Mouse (Mus musculus): ENCODE measurements around the gene Ugt1a1. TPM values are rescaled to one million over a fixed set of nuclear protein-coding genes. Genes with fewer than 3 reads are reported as not detected.
"Not testable (repeated sequence)": the region's sequence is repeated elsewhere in the genome, so short reads cannot be mapped to it uniquely, and the experiment has no call there.

The Ugt1a1 gene
- polyA plus RNA-seq (2016; fragmentation: Nextera tagmentation; extraction: Ambion mirVana) = 0.07 TPM in 1 of 2 replicates, not detected in the other

GRCm38 (mm10) chr1:88211812-88212211, at the start of gene Ugt1a1:
Ugt1a1 (plus strand) TSS chr1:88211959.
- DNase-seq (ENCODE audit: extremely low spot score, low spot score) = peak; percentile 26
- no peaks in the 10 kb centered on the region for H3K36me3 ChIP-seq (replicated peaks)
- H3K27me3 ChIP-seq (ENCODE audit: poor library complexity, severe bottlenecking) = peaks cover 4% of the 10 kb centered on the region
- peaks cover 54% of the 10 kb centered on the region for H3K9me3 ChIP-seq
- H3K4me1 ChIP-seq = no peaks in the 10 kb centered on the region
- H3K27ac ChIP-seq = no peak within 1 kb of the TSS
- 70% methylated on average over 8 of the region's 8 CpGs for WGBS
- no peak within 1 kb of the TSS for H3K4me3 ChIP-seq

- H3K27me3 ChIP-seq (ENCODE audit: poor library complexity, severe bottlenecking) = no peaks in the 10 kb centered on the region
- H3K4me3 ChIP-seq = no peak within 1 kb of the TSS
- no peak within 1 kb of the TSS for H3K27ac ChIP-seq
- H3K9me3 ChIP-seq = no peaks in the 10 kb centered on the region; the same call in 1 of the 2 replicates
- no peaks in the 10 kb centered on the region for H3K4me1 ChIP-seq
- no peaks in the 10 kb centered on the region for H3K36me3 ChIP-seq (replicated peaks)
- no peak for DNase-seq (ENCODE audit: extremely low spot score, low spot score)
- WGBS = 74% methylated on average over 5 of the region's 5 CpGs
Observed at GRCm38 (mm10) chr1:88165711-88166110, 46.0 kb upstream of the Ugt1a1 start, which contains the start of gene Ugt1a5. Ugt1a5 (plus strand) TSS chr1:88166012.

- H3K27me3 ChIP-seq (ENCODE audit: poor library complexity, severe bottlenecking); H3K4me1 ChIP-seq; H3K36me3 ChIP-seq (replicated peaks); H3K27ac ChIP-seq; DNase-seq (ENCODE audit: extremely low spot score, low spot score); H3K4me3 ChIP-seq: not testable (repeated sequence)
- H3K9me3 ChIP-seq = peaks cover 15% of the 10 kb centered on the region
- WGBS = 83% methylated on average over 7 of the region's 7 CpGs
Observed at GRCm38 (mm10) chr1:88172190-88172589, 39.6 kb upstream of the Ugt1a1 start.

- DNase-seq (ENCODE audit: extremely low spot score, low spot score) = no peak
- Histone ChIP-seq H3K36me3 (replicated peaks) (no peaks in the 10 kb centered on the region), H3K4me3 (no peak overlapping the region), H3K9me3 (peaks cover 27% of the 10 kb centered on the region), H3K27me3 (ENCODE audit: poor library complexity, severe bottlenecking) (no peaks in the 10 kb centered on the region), H3K4me1 (no peaks in the 10 kb centered on the region), H3K27ac (no peak overlapping the region)
- 89% methylated on average over 1 of the region's 1 CpGs for WGBS
Observed at GRCm38 (mm10) chr1:88179657-88180056, 32.1 kb upstream of the Ugt1a1 start.

- no peaks in the 10 kb centered on the region for H3K36me3 ChIP-seq (replicated peaks)
- DNase-seq (ENCODE audit: extremely low spot score, low spot score) = no peak
- H3K4me3 ChIP-seq = no peak overlapping the region
- H3K4me1 ChIP-seq = no peaks in the 10 kb centered on the region
- H3K9me3 ChIP-seq = no peaks in the 10 kb centered on the region; the same call in 1 of the 2 replicates
- 90% methylated on average over 5 of the region's 5 CpGs for WGBS
- no peak overlapping the region for H3K27ac ChIP-seq
- H3K27me3 ChIP-seq (ENCODE audit: poor library complexity, severe bottlenecking) = no peaks in the 10 kb centered on the region
Observed at GRCm38 (mm10) chr1:88186325-88186935, 25.3 kb upstream of the Ugt1a1 start.

GRCm38 (mm10) chr1:88192136-88192535, 19.6 kb upstream of the Ugt1a1 start:
- DNase-seq (ENCODE audit: extremely low spot score, low spot score) = no peak
- Histone ChIP-seq H3K4me1 (no peaks in the 10 kb centered on the region), H3K9me3 (no peaks in the 10 kb centered on the region; the same call in 1 of the 2 replicates), H3K4me3 (no peak overlapping the region), H3K27ac (no peak overlapping the region), H3K27me3 (ENCODE audit: poor library complexity, severe bottlenecking) (no peaks in the 10 kb centered on the region), H3K36me3 (replicated peaks) (no peaks in the 10 kb centered on the region)
- WGBS = 70% methylated on average over 3 of the region's 3 CpGs

GRCm38 (mm10) chr1:88195687-88196086, 16.1 kb upstream of the Ugt1a1 start:
- Histone ChIP-seq H3K9me3 (no peaks in the 10 kb centered on the region), H3K27ac (no peak overlapping the region), H3K4me1 (no peaks in the 10 kb centered on the region), H3K36me3 (replicated peaks) (no peaks in the 10 kb centered on the region), H3K27me3 (ENCODE audit: poor library complexity, severe bottlenecking) (no peaks in the 10 kb centered on the region), H3K4me3 (no peak overlapping the region)
- no peak for DNase-seq (ENCODE audit: extremely low spot score, low spot score)
- 84% methylated on average over 1 of the region's 1 CpGs for WGBS

- Histone ChIP-seq H3K9me3 (no peaks in the 10 kb centered on the region), H3K4me1 (no peaks in the 10 kb centered on the region), H3K27ac (no peak overlapping the region), H3K27me3 (ENCODE audit: poor library complexity, severe bottlenecking) (no peaks in the 10 kb centered on the region), H3K4me3 (no peak overlapping the region), H3K36me3 (replicated peaks) (no peaks in the 10 kb centered on the region)
- 86% methylated on average over 3 of the region's 3 CpGs for WGBS
- DNase-seq (ENCODE audit: extremely low spot score, low spot score) = no peak
Observed at GRCm38 (mm10) chr1:88197443-88197842, 14.3 kb upstream of the Ugt1a1 start.

- no peaks in the 10 kb centered on the region; the same call in none of the 2 replicates for H3K36me3 ChIP-seq (replicated peaks)
- H3K4me3 ChIP-seq = no peak overlapping the region
- DNase-seq (ENCODE audit: extremely low spot score, low spot score) = no peak
- H3K27ac ChIP-seq = no peak overlapping the region
- H3K4me1 ChIP-seq = peaks cover under 1% of the 10 kb centered on the region
- H3K9me3 ChIP-seq = peaks cover 21% of the 10 kb centered on the region
- peaks cover 10% of the 10 kb centered on the region for H3K27me3 ChIP-seq (ENCODE audit: poor library complexity, severe bottlenecking)
- WGBS = 73% methylated on average over 2 of the region's 2 CpGs
Observed at GRCm38 (mm10) chr1:88199996-88200395, 11.8 kb upstream of the Ugt1a1 start.

GRCm38 (mm10) chr1:88200456-88200855, 11.3 kb upstream of the Ugt1a1 start, which contains the start of gene Ugt1a2:
Ugt1a2 (plus strand) TSS chr1:88200601.
- DNase-seq (ENCODE audit: extremely low spot score, low spot score) = no peak
- no peaks in the 10 kb centered on the region; the same call in none of the 2 replicates for H3K36me3 ChIP-seq (replicated peaks)
- H3K4me3 ChIP-seq = no peak within 1 kb of the TSS
- WGBS = 85% methylated on average over 7 of the region's 7 CpGs
- H3K27ac ChIP-seq = no peak within 1 kb of the TSS
- peaks cover 12% of the 10 kb centered on the region for H3K27me3 ChIP-seq (ENCODE audit: poor library complexity, severe bottlenecking)
- peaks cover 6% of the 10 kb centered on the region for H3K4me1 ChIP-seq
- peaks cover 25% of the 10 kb centered on the region for H3K9me3 ChIP-seq

GRCm38 (mm10) chr1:88205294-88205922, 6.4 kb upstream of the Ugt1a1 start, which contains the start of gene Dnajb3:
Dnajb3 (minus strand) TSS chr1:88205782.
- Histone ChIP-seq H3K9me3 (peaks cover 27% of the 10 kb centered on the region), H3K4me3 (peak within 1 kb of the TSS; percentile 56), H3K27ac (peak within 1 kb of the TSS; percentile 83), H3K4me1 (peaks cover 11% of the 10 kb centered on the region), H3K36me3 (replicated peaks) (no peaks in the 10 kb centered on the region; the same call in none of the 2 replicates), H3K27me3 (ENCODE audit: poor library complexity, severe bottlenecking) (peaks cover 26% of the 10 kb centered on the region)
- DNase-seq (ENCODE audit: extremely low spot score, low spot score) = peak; percentile 85
- 5% methylated on average over 62 of the region's 62 CpGs for WGBS

- Histone ChIP-seq H3K36me3 (replicated peaks) (no peaks in the 10 kb centered on the region; the same call in none of the 2 replicates), H3K4me1 (peaks cover 11% of the 10 kb centered on the region), H3K27ac (no peak overlapping the region), H3K9me3 (peaks cover 35% of the 10 kb centered on the region), H3K27me3 (ENCODE audit: poor library complexity, severe bottlenecking) (peaks cover 26% of the 10 kb centered on the region), H3K4me3 (no peak overlapping the region)
- DNase-seq (ENCODE audit: extremely low spot score, low spot score) = no peak
- 81% methylated on average over 2 of the region's 2 CpGs for WGBS
Observed at GRCm38 (mm10) chr1:88206843-88207479, 4.8 kb upstream of the Ugt1a1 start.
